Mouse (Mus musculus) liver, embryonic 11.5 days (tissue): ENCODE data around the gene Rnf39. TPM values are rescaled to one million over a fixed set of nuclear protein-coding genes. Genes with fewer than 3 reads are reported as not detected.

Experiments
- ATAC-seq: fragments of 200-750 bp; cut with Nextera tagmentation; replicated peaks from 2 replicates; pipeline ENCODE4 v1.8.0; 2017; ENCODE audit warnings: moderate number of reproducible peaks, mild to moderate bottlenecking, moderate TSS enrichment, moderate library complexity; ENCODE audit not compliant: low FRiP score
- DNase-seq: peaks from one replicate; pipeline ENCODE4 v3.0.0-alpha.2; 2017; ENCODE audit warnings: low spot score
- H3K27ac ChIP-seq: fragments of 300-500 bp; sonication (generic); 2 replicates; pipeline ENCODE4 v1.5.1; 2014; ENCODE audit warnings: mild to moderate bottlenecking, low read depth, low read length, control low read depth
- H3K27me3 ChIP-seq: fragments of 300-500 bp; sonication (generic); replicated peaks from 2 replicates; pipeline ENCODE4 v1.6.1; 2014; ENCODE audit warnings: low read length, mixed read lengths; ENCODE audit not compliant: control insufficient read depth, insufficient read depth
- H3K36me3 ChIP-seq: fragments of 300-500 bp; sonication (generic); 2 replicates; pipeline ENCODE4 v1.6.1; 2014; ENCODE audit warnings: mild to moderate bottlenecking, low read length, moderate library complexity, mixed read lengths; ENCODE audit not compliant: control insufficient read depth, insufficient read depth
- H3K4me1 ChIP-seq: fragments of 300-500 bp; sonication (generic); replicated peaks from 2 replicates; pipeline ENCODE4 v1.6.1; 2014; ENCODE audit warnings: low read length, mixed read lengths; ENCODE audit not compliant: control insufficient read depth, insufficient read depth
- H3K4me2 ChIP-seq: fragments of 300-500 bp; sonication (generic); 2 replicates; pipeline ENCODE4 v1.6.1; 2014; ENCODE audit warnings: mild to moderate bottlenecking, control low read depth, moderate library complexity
- H3K4me3 ChIP-seq: fragments of 300-500 bp; sonication (generic); 2 replicates; pipeline ENCODE4 v1.5.1; 2014; ENCODE audit warnings: low read depth, low read length, control low read depth
- H3K9ac ChIP-seq: fragments of 300-500 bp; sonication (generic); 2 replicates; pipeline ENCODE4 v1.6.1; 2014; ENCODE audit warnings: low read depth, low read length, control low read depth
- H3K9me3 ChIP-seq: fragments of 300-500 bp; sonication (generic); 2 replicates; pipeline ENCODE4 v1.6.1; 2016; ENCODE audit warnings: low read length, inconsistent platforms, mixed read lengths; ENCODE audit not compliant: control insufficient read depth
- WGBS: fragments of 180-500 bp; shearing (Covaris S2); extraction: QIAGEN DNeasy Blood & Tissue Kit; methylation state at CpG from one replicate; pipeline ENCODE4 v1.1.7; 2014; 5-methylcytosine and 5-hydroxymethylcytosine counted together
- polyA plus RNA-seq: library from polyadenylated mRNA; unstranded; fragments of >200 nt; fragmentation: Nextera tagmentation; extraction: Ambion mirVana; gene quantifications from 2 replicates; pipeline ENCODE4 v1.2.1, GENCODE M21; 2014

The Rnf39 gene
- 0.14 TPM in 1 of 2 replicates, not detected in the other for polyA plus RNA-seq

- no peak within 1 kb of the TSS for H3K9ac ChIP-seq
These were observed at the start of gene Rnf39 for GRCm38 (mm10) chr17:36942791-36943471. Gene Rnf39, plus strand, starts transcription at chr17:36942918.

GRCm38 (mm10) chr17:36893387-36893786 lies 49.3 kb upstream of the Rnf39 start:
- Histone ChIP-seq H3K9me3 (no peaks in the 10 kb centered on the region), H3K4me3 (no peak overlapping the region), H3K27me3 (peaks cover 17% of the 10 kb centered on the region; the same call in 1 of the 2 replicates), H3K9ac (no peak overlapping the region), H3K27ac (no peak overlapping the region), H3K36me3 (no peaks in the 10 kb centered on the region), H3K4me2 (no peak overlapping the region), H3K4me1 (no peaks in the 10 kb centered on the region; the same call in 1 of the 2 replicates)
- WGBS: 24% methylated on average over 5 of the region's 5 CpGs
- ATAC-seq (no peak), DNase-seq (no peak)

More at GRCm38 (mm10) chr17:36942791-36943471, at the start of gene Rnf39:
- H3K9me3 ChIP-seq: no peaks in the 10 kb centered on the region
- H3K27ac ChIP-seq: no peak within 1 kb of the TSS
- no peaks in the 10 kb centered on the region for H3K36me3 ChIP-seq
- peak within 1 kb of the TSS; percentile 65 for H3K4me2 ChIP-seq
- 0 out of 2 replicates have a peak, but pooled peaks cover 4% of the 10 kb centered on the region for H3K4me1 ChIP-seq
- 3% methylated on average over 59 of the region's 59 CpGs for WGBS
- ATAC-seq (no peak), DNase-seq (no peak)
- peaks cover 79% of the 10 kb centered on the region for H3K27me3 ChIP-seq
- peak within 1 kb of the TSS; percentile 35 for H3K4me3 ChIP-seq

GRCm38 (mm10) chr17:36896583-36896982 lies 46.1 kb upstream of the Rnf39 start:
- no peaks in the 10 kb centered on the region; the same call in 1 of the 2 replicates for H3K4me1 ChIP-seq
- WGBS: 92% methylated on average over 1 of the region's 1 CpGs
- no peak overlapping the region for H3K4me3 ChIP-seq
- no peaks in the 10 kb centered on the region for H3K36me3 ChIP-seq
- H3K4me2 ChIP-seq: no peak overlapping the region
- peaks cover 14% of the 10 kb centered on the region; the same call in 1 of the 2 replicates for H3K27me3 ChIP-seq
- H3K27ac ChIP-seq: no peak overlapping the region
- ATAC-seq: no peak
- no peak overlapping the region for H3K9ac ChIP-seq
- H3K9me3 ChIP-seq: no peaks in the 10 kb centered on the region
- no peak for DNase-seq

GRCm38 (mm10) chr17:36897065-36897464 lies 45.7 kb upstream of the Rnf39 start:
- no peak overlapping the region for H3K27ac ChIP-seq
- no peak overlapping the region for H3K9ac ChIP-seq

GRCm38 (mm10) chr17:36897552-36898205 lies 45.0 kb upstream of the Rnf39 start, which contains the start of gene Trim31:
Gene Trim31, plus strand, starts transcription at chr17:36898118.
- H3K4me1 ChIP-seq: no peaks in the 10 kb centered on the region; the same call in 1 of the 2 replicates
- H3K27me3 ChIP-seq: peaks cover 14% of the 10 kb centered on the region; the same call in 1 of the 2 replicates
- no peaks in the 10 kb centered on the region for H3K36me3 ChIP-seq
- DNase-seq (no peak), ATAC-seq (no peak)
- H3K9me3 ChIP-seq: no peaks in the 10 kb centered on the region
- no peak within 1 kb of the TSS for H3K9ac ChIP-seq
- H3K27ac ChIP-seq: no peak within 1 kb of the TSS
- H3K4me3 ChIP-seq: no peak within 1 kb of the TSS
- H3K4me2 ChIP-seq: no peak within 1 kb of the TSS
- WGBS: 48% methylated on average over 6 of the region's 6 CpGs

More at GRCm38 (mm10) chr17:36897065-36897464, 45.7 kb upstream of the Rnf39 start:
- DNase-seq (no peak), ATAC-seq (no peak)
- Histone ChIP-seq H3K4me2 (no peak overlapping the region), H3K4me3 (no peak overlapping the region), H3K27me3 (peaks cover 14% of the 10 kb centered on the region; the same call in 1 of the 2 replicates), H3K36me3 (no peaks in the 10 kb centered on the region), H3K9me3 (no peaks in the 10 kb centered on the region), H3K4me1 (no peaks in the 10 kb centered on the region; the same call in 1 of the 2 replicates)

- DNase-seq (no peak), ATAC-seq (no peak)
- H3K4me2 ChIP-seq: no peak overlapping the region
- WGBS: 65% methylated on average over 4 of the region's 4 CpGs
- no peaks in the 10 kb centered on the region for H3K4me1 ChIP-seq
- H3K36me3 ChIP-seq: no peaks in the 10 kb centered on the region
- peaks cover 14% of the 10 kb centered on the region; the same call in 1 of the 2 replicates for H3K27me3 ChIP-seq
- no peaks in the 10 kb centered on the region for H3K9me3 ChIP-seq
- H3K27ac ChIP-seq: no peak overlapping the region
- H3K4me3 ChIP-seq: no peak overlapping the region
- H3K9ac ChIP-seq: no peak overlapping the region
These were observed 43.3 kb upstream of the Rnf39 start for GRCm38 (mm10) chr17:36899376-36899775.

- H3K36me3 ChIP-seq: no peaks in the 10 kb centered on the region
- no peaks in the 10 kb centered on the region for H3K4me1 ChIP-seq
- H3K27ac ChIP-seq: no peak overlapping the region
- no peak for DNase-seq
- ATAC-seq: no peak
- H3K9ac ChIP-seq: no peak overlapping the region
- no peak overlapping the region for H3K4me3 ChIP-seq
- 78% methylated on average over 5 of the region's 5 CpGs for WGBS
- no peak overlapping the region for H3K4me2 ChIP-seq
- H3K9me3 ChIP-seq: no peaks in the 10 kb centered on the region
- H3K27me3 ChIP-seq: peaks cover 14% of the 10 kb centered on the region; the same call in 1 of the 2 replicates
These were observed 42.7 kb upstream of the Rnf39 start for GRCm38 (mm10) chr17:36900001-36900400.

- Histone ChIP-seq H3K4me2 (no peak overlapping the region), H3K4me1 (no peaks in the 10 kb centered on the region), H3K27me3 (peaks cover 17% of the 10 kb centered on the region; the same call in 1 of the 2 replicates), H3K36me3 (no peaks in the 10 kb centered on the region), H3K9ac (no peak overlapping the region), H3K4me3 (no peak overlapping the region), H3K27ac (no peak overlapping the region), H3K9me3 (no peaks in the 10 kb centered on the region)
- ATAC-seq (no peak), DNase-seq (no peak)
- 44% methylated on average over 1 of the region's 1 CpGs for WGBS
These were observed 42.0 kb upstream of the Rnf39 start for GRCm38 (mm10) chr17:36900691-36901090.
